Mouse (Mus musculus): Measurements from ENCODE around the gene Fbxw7.

DNA sequence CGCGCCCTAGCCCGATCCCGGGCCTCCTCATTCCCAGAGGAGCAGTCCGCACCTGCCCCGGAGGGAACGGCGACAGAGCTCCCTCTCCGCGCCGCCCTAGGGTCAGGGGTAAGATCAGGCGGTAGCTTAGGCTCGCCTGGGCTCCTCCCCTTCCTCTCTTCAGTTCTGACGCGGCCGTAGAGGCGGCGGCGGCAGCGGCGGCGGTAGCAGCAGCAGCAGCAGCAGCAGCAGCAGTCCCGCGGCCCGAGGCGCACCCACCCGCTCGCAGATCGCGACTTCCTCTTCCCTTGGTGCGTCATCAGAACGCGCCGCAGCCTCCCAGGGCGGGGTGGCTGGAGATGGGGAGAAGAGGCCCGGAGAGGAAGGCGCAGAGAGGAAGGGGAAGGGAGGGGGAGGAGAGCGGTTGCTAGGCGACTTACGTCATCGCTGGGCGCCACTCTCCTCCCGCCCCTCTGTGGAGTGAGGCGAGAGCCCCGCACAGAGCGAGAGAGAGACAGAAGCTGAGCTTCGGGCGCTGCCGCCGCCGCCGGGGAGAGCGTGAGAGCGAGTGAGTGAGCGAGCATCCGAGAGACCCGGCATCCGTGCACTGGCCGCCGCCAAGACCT lies 809 bp upstream of the Fbxw7 start:
- no peak for TF ChIP-seq CTCF (IDR thresholded peaks at IDR 0.05; ENCODE audit: insufficient read depth, low read depth, low read length)
- TF ChIP-seq POLR2A (IDR thresholded peaks at IDR 0.05; ENCODE audit: insufficient read depth, low read depth, low read length), result peak; percentile 73

Data from olfactory bulb, adult 2 months (tissue).